Mouse (Mus musculus) ES-Bruce4 (cell line): ENCODE data around the gene Mettl7b.

Source experiments
- CTCF ChIP-seq: IDR thresholded peaks from one replicate; pipeline ENCODE4 v1.8.1; 2011; ENCODE audit warnings: low read depth, low read length
- EP300 ChIP-seq: IDR thresholded peaks from 2 replicates; pipeline ENCODE4 v1.6.1; 2011; ENCODE audit warnings: low read depth, low read length; ENCODE audit not compliant: insufficient read depth
- POLR2A ChIP-seq: IDR thresholded peaks from one replicate; pipeline ENCODE4 v1.8.1; 2011; ENCODE audit warnings: low read length; ENCODE audit not compliant: insufficient read depth

- no peak for TF ChIP-seq POLR2A
- TF ChIP-seq CTCF = no peak
- no peak for TF ChIP-seq EP300
These were observed 38.6 kb downstream of the Mettl7b start for GRCm38 (mm10) chr10:128921883-128922821.
